Mouse (Mus musculus) limb, embryonic 13.5 days (tissue): Measurements from ENCODE around the gene Stat3. TPM values are rescaled to one million over a fixed set of nuclear protein-coding genes. Genes with fewer than 3 reads are reported as not detected.

Experiments
- ATAC-seq: fragments of 200-750 bp; cut with Nextera tagmentation; 2 replicates; pipeline ENCODE4 v1.8.0; 2017; ENCODE audit warnings: low read depth, moderate number of reproducible peaks, moderate TSS enrichment; ENCODE audit not compliant: low FRiP score
- H3K27ac ChIP-seq: fragments of 300-500 bp; sonication (generic); 2 replicates; pipeline ENCODE4 v1.5.1; 2015; ENCODE audit warnings: inconsistent platforms, mild to moderate bottlenecking, moderate library complexity
- H3K27me3 ChIP-seq: fragments of 300-500 bp; sonication (generic); 2 replicates; pipeline ENCODE4 v1.6.1; 2015; ENCODE audit warnings: mild to moderate bottlenecking, inconsistent platforms
- H3K36me3 ChIP-seq: fragments of 300-500 bp; sonication (generic); 2 replicates; pipeline ENCODE4 v1.6.1; 2015; ENCODE audit warnings: inconsistent platforms, mild to moderate bottlenecking, moderate library complexity
- H3K4me1 ChIP-seq: fragments of 300-500 bp; sonication (generic); 2 replicates; pipeline ENCODE4 v1.6.1; 2015; ENCODE audit warnings: inconsistent platforms
- H3K4me2 ChIP-seq: fragments of 300-500 bp; sonication (generic); replicated peaks from 2 replicates; pipeline ENCODE4 v1.6.1; 2015; ENCODE audit warnings: inconsistent platforms, mild to moderate bottlenecking, moderate library complexity
- H3K4me3 ChIP-seq: fragments of 300-500 bp; sonication (generic); 2 replicates; pipeline ENCODE4 v1.5.1; 2015; ENCODE audit warnings: moderate library complexity, mild to moderate bottlenecking, inconsistent platforms
- H3K9ac ChIP-seq: fragments of 300-500 bp; sonication (generic); 2 replicates; pipeline ENCODE4 v1.6.1; 2015; ENCODE audit warnings: mild to moderate bottlenecking, inconsistent platforms
- H3K9me3 ChIP-seq: fragments of 300-500 bp; sonication (generic); 2 replicates; pipeline ENCODE4 v1.6.1; 2016; ENCODE audit warnings: inconsistent platforms
- WGBS: fragments of 180-500 bp; shearing (Covaris S2); methylation state at CpG from one replicate; pipeline ENCODE4 v1.1.7; 2015; 5-methylcytosine and 5-hydroxymethylcytosine counted together
- polyA plus RNA-seq: library from polyadenylated mRNA; unstranded; fragments of >200 nt; fragmentation: Nextera tagmentation; extraction: Ambion mirVana; gene quantifications from 2 replicates; pipeline ENCODE4 v1.2.1, GENCODE M21; 2015

The Stat3 gene
- polyA plus RNA-seq, 1 experiment from 2014 or later, result 50.3 TPM

DNA sequence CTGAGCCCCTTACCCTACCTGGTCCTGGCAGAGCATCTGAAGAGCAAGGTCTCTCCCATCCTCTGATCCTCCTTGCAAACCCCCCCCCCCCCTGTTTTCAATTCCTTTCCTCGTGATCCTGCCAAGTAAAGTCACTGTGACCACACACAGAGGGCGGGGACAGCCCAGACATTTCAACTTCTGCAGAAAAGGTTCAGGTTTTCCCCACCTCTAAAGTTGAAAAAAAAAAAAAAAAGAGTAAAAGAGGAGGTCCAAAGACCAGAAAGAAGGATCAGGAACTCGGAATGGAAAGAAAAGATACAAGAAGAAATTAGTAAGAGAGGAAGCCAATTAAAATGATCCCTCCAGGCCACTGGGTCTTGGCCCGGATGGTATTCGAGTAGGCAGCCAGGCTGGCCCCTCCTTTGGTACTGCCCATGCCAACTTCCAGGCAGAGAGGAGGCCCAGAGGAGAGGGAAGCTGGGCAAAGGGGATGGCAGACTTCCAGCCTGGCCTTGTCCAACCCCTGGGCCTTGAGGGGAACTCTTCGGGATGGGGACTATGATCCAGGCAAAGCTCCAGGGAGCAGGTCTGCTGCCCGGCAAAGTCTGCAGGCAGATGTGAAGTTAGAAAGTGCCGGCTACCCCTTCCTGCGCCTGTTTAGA is 80.3 kb downstream of the Stat3 start, which contains the start of gene Stat5a:
Gene Stat5a (plus strand): TSS at position 417 of the 644 bp plus-strand sequence.
- Histone ChIP-seq H3K27ac (no peak within 1 kb of the TSS), H3K9me3 (no peaks in the 10 kb centered on the region), H3K9ac (peak within 1 kb of the TSS; percentile 63), H3K4me1 (peaks cover 24% of the 10 kb centered on the region), H3K27me3 (peaks cover 76% of the 10 kb centered on the region), H3K36me3 (no peaks in the 10 kb centered on the region), H3K4me2 (peak within 1 kb of the TSS; percentile 73), H3K4me3 (peak within 1 kb of the TSS; percentile 53)
- ATAC-seq, result no peak
- WGBS, result 48% methylated on average over 9 of the region's 9 CpGs

DNA sequence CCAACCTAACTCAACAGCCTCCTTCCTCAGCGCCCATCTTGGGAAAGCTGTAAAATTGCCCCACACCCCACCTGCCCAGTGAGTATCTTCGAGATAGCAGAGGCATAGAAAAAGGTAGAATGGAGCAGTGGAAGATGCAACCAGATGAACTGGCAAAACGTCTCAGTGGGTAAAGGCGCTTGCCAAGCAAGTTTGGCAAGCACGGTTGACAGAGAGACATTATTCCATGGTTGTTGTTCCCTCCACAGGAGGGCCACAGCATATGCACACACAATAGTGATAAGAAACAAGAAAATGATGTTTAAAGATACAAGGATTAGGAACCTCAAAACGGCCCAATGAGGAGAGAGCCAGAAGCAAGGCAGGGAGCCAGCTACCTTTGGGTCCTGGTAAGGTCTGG is 81.4 kb downstream of the Stat3 start:
- no peak for ATAC-seq
- Histone ChIP-seq H3K36me3 (no peaks in the 10 kb centered on the region), H3K27me3 (peaks cover 80% of the 10 kb centered on the region), H3K27ac (no peak overlapping the region), H3K4me3 (no peak overlapping the region), H3K9ac (no peak overlapping the region), H3K4me1 (peaks cover 24% of the 10 kb centered on the region), H3K9me3 (no peaks in the 10 kb centered on the region), H3K4me2 (no peak overlapping the region)
- 74% methylated on average over 6 of the region's 6 CpGs for WGBS

DNA sequence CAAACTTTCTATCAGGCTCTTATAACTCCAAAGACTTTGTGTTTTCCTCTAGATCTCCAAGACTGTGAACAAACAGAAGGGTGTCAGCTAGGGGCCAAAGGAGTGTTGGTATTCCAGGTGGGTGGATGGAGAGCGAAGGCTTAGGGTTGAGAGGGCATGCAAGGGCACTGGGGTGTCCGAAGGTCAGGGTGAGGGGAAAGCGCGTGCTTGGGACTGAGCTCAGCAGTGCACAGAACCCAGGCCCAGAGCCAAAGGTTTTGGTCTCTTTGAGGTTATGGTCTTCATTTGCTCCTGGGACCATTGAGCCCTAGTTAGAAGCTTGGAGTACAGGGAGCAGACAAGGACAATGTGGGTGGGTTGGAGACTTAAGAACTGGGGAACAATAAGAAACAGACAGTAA is 84.2 kb downstream of the Stat3 start:
- Histone ChIP-seq H3K9ac (no peak overlapping the region), H3K4me2 (no peak overlapping the region), H3K27ac (no peak overlapping the region), H3K27me3 (peaks cover 61% of the 10 kb centered on the region), H3K4me3 (no peak overlapping the region), H3K4me1 (peaks cover 16% of the 10 kb centered on the region), H3K36me3 (no peaks in the 10 kb centered on the region), H3K9me3 (no peaks in the 10 kb centered on the region)
- 87% methylated on average over 4 of the region's 4 CpGs for WGBS
- no peak for ATAC-seq

- Histone ChIP-seq H3K4me3 (no peak overlapping the region), H3K4me1 (peaks cover 15% of the 10 kb centered on the region), H3K9me3 (no peaks in the 10 kb centered on the region), H3K36me3 (no peaks in the 10 kb centered on the region), H3K27ac (no peak overlapping the region), H3K27me3 (peaks cover 56% of the 10 kb centered on the region), H3K4me2 (no peak overlapping the region), H3K9ac (no peak overlapping the region)
- WGBS, result 50% methylated on average over 4 of the region's 4 CpGs
- no peak for ATAC-seq
Measured at GRCm38 (mm10) chr11:100854268-100854667, 85.1 kb downstream of the Stat3 start.

DNA sequence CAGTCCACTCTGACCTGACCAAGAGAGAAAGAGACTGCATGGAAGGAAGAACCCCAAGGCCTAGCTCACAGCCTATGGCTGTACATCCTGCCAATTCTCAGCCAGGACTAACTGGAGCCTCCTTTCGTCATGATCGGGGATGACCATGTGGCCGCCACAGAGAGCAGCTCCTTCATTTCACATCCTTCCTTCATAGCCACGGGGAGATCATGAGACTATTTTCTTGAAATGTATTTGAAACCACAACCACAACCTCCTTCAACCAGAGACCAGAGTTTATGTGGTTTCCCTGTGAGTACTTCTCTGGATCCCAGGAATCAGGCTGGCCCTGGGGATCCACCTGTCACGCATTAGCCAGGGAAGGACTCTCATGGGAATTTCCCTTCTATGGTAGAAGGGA is 86.3 kb downstream of the Stat3 start:
- WGBS, result 80% methylated on average over 5 of the region's 5 CpGs
- no peak overlapping the region for H3K9ac ChIP-seq
- no peak for ATAC-seq
- peaks cover 22% of the 10 kb centered on the region for H3K4me1 ChIP-seq
- H3K4me2 ChIP-seq, result no peak overlapping the region
- H3K27ac ChIP-seq, result no peak overlapping the region
- H3K36me3 ChIP-seq, result no peaks in the 10 kb centered on the region
- H3K9me3 ChIP-seq, result no peaks in the 10 kb centered on the region
- peaks cover 45% of the 10 kb centered on the region for H3K27me3 ChIP-seq
- no peak overlapping the region for H3K4me3 ChIP-seq

- H3K27me3 ChIP-seq, result peaks cover 37% of the 10 kb centered on the region
- 88% methylated on average over 2 of the region's 2 CpGs for WGBS
Measured at GRCm38 (mm10) chr11:100852088-100852487, 87.3 kb downstream of the Stat3 start.

GRCm38 (mm10) chr11:100850778-100851528 is 88.4 kb downstream of the Stat3 start:
- Histone ChIP-seq H3K27me3 (peaks cover 27% of the 10 kb centered on the region), H3K36me3 (no peaks in the 10 kb centered on the region), H3K27ac (peak overlapping the region; percentile 80; the same call in 1 of the 2 replicates), H3K4me3 (peak overlapping the region; percentile 82), H3K9ac (peak overlapping the region; percentile 96), H3K4me1 (peaks cover 22% of the 10 kb centered on the region), H3K9me3 (no peaks in the 10 kb centered on the region), H3K4me2 (peak overlapping the region; percentile 89)
- peak; percentile 37; the same call in 1 of the 2 replicates for ATAC-seq
- 1% methylated on average over 33 of the region's 33 CpGs for WGBS

More at GRCm38 (mm10) chr11:100852088-100852487, 87.3 kb downstream of the Stat3 start:
- ATAC-seq, result no peak
- Histone ChIP-seq H3K4me2 (no peak overlapping the region), H3K4me3 (no peak overlapping the region), H3K36me3 (no peaks in the 10 kb centered on the region), H3K9me3 (no peaks in the 10 kb centered on the region), H3K27ac (no peak overlapping the region), H3K4me1 (peaks cover 22% of the 10 kb centered on the region), H3K9ac (no peak overlapping the region)

GRCm38 (mm10) chr11:100850038-100850777 is 89.1 kb downstream of the Stat3 start, which contains the start of gene Stat5b:
Gene Stat5b, minus strand, starts transcription at chr11:100850724.
- peaks cover 21% of the 10 kb centered on the region for H3K27me3 ChIP-seq
- H3K36me3 ChIP-seq, result no peaks in the 10 kb centered on the region
- H3K27ac ChIP-seq, result peak within 1 kb of the TSS; percentile 80
- ATAC-seq, result peak; percentile 74
- H3K9ac ChIP-seq, result peak within 1 kb of the TSS; percentile 96
- 1% methylated on average over 69 of the region's 104 CpGs for WGBS
- peaks cover 22% of the 10 kb centered on the region for H3K4me1 ChIP-seq
- H3K4me3 ChIP-seq, result peak within 1 kb of the TSS; percentile 82
- peak within 1 kb of the TSS; percentile 89 for H3K4me2 ChIP-seq
- H3K9me3 ChIP-seq, result no peaks in the 10 kb centered on the region

GRCm38 (mm10) chr11:100849456-100850037 is 89.8 kb downstream of the Stat3 start:
- no peaks in the 10 kb centered on the region for H3K36me3 ChIP-seq
- H3K27me3 ChIP-seq, result peaks cover 18% of the 10 kb centered on the region
- peak overlapping the region; percentile 82 for H3K4me3 ChIP-seq
- H3K4me1 ChIP-seq, result peaks cover 22% of the 10 kb centered on the region
- peak overlapping the region; percentile 80 for H3K27ac ChIP-seq
- peak overlapping the region; percentile 96 for H3K9ac ChIP-seq
- WGBS, result 5% methylated on average over 13 of the region's 13 CpGs
- no peak for ATAC-seq
- peak overlapping the region; percentile 89 for H3K4me2 ChIP-seq
- H3K9me3 ChIP-seq, result no peaks in the 10 kb centered on the region

GRCm38 (mm10) chr11:100848789-100849379 is 90.5 kb downstream of the Stat3 start:
- Histone ChIP-seq H3K9me3 (no peaks in the 10 kb centered on the region), H3K4me2 (peak overlapping the region; percentile 89), H3K9ac (peak overlapping the region; percentile 96; the same call in 1 of the 2 replicates), H3K27me3 (peaks cover 11% of the 10 kb centered on the region), H3K27ac (no peak overlapping the region), H3K36me3 (no peaks in the 10 kb centered on the region), H3K4me1 (peaks cover 22% of the 10 kb centered on the region), H3K4me3 (peak overlapping the region; percentile 82)
- 78% methylated on average over 6 of the region's 6 CpGs for WGBS
- no peak for ATAC-seq

GRCm38 (mm10) chr11:100848080-100848479 is 91.3 kb downstream of the Stat3 start:
- 78% methylated on average over 4 of the region's 4 CpGs for WGBS
- ATAC-seq, result no peak

More at GRCm38 (mm10) chr11:100848080-100848479, 91.3 kb downstream of the Stat3 start:
- H3K9me3 ChIP-seq, result no peaks in the 10 kb centered on the region
- H3K36me3 ChIP-seq, result no peaks in the 10 kb centered on the region
- H3K4me1 ChIP-seq, result peaks cover 22% of the 10 kb centered on the region
- peaks cover 7% of the 10 kb centered on the region for H3K27me3 ChIP-seq
- H3K4me2 ChIP-seq, result no peak overlapping the region
- no peak overlapping the region for H3K27ac ChIP-seq
- H3K4me3 ChIP-seq, result no peak overlapping the region
- H3K9ac ChIP-seq, result no peak overlapping the region
